Mouse (Mus musculus): ENCODE results near the gene Sema5a. TPM values are rescaled to one million over a fixed set of nuclear protein-coding genes. Genes with fewer than 3 reads are reported as not detected.

The Sema5a gene
- polyA plus RNA-seq, 1 experiment from 2014 or later: 12.0 TPM

DNA sequence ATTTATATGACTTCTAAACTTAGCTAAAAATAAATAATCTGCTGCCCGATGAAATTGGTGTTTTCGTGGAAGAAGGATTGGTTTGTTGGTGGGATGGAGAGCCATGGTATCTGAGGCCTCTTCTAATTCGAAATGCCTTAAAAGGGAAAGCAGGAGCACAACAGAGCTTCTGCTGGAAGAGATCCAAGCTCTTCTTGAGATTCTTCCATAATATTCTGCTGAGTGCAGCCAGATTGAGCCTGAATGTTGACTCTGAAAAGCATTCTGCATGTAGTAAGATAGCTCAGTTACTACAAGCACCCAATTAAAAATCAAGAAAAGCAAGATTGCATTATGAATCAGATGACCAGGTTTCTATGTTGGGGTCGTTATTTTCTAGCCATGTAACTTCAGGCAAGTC is 36.8 kb downstream of the Sema5a start:
- DNase-seq (ENCODE audit: low spot score) (no peak), ATAC-seq (ENCODE audit: low FRiP score) (no peak)
- peaks cover 3% of the 10 kb centered on the region; the same call in 1 of the 2 replicates for H3K4me1 ChIP-seq (replicated peaks; ENCODE audit: control insufficient read depth, insufficient read depth, low read length)
- no peak overlapping the region for H3K27ac ChIP-seq
- WGBS: 89% methylated on average over 4 of the region's 4 CpGs
- H3K27me3 ChIP-seq (ENCODE audit: control insufficient read depth, insufficient read depth, low read length): no peaks in the 10 kb centered on the region
- H3K4me2 ChIP-seq (replicated peaks): no peak overlapping the region
- no peak overlapping the region for H3K9ac ChIP-seq
- no peaks in the 10 kb centered on the region for H3K36me3 ChIP-seq (replicated peaks; ENCODE audit: control insufficient read depth, insufficient read depth)
- H3K4me3 ChIP-seq (replicated peaks; ENCODE audit: low read length): no peak overlapping the region
- H3K9me3 ChIP-seq (ENCODE audit: control insufficient read depth, low read length): no peaks in the 10 kb centered on the region

DNA sequence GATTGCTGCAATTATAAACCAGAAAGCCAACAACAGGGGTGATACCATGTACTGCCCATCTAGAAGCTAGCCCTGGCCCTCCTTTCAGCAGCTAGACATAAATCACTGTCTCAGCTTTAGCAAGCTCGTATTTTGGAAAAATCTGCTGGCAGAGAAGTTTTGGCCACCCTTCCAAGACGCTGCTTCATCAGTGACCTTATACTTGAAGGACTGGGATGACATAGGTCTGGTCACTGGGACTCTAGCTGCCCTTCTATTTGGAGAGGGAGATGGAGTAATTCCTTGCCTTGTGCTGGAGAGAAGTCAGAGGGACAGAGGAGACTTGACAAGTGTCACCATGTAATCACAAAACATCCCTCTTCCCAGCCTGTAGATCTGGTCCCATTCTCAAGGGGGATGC is 40.1 kb downstream of the Sema5a start:
- DNase-seq (ENCODE audit: low spot score): no peak
- Histone ChIP-seq H3K4me2 (replicated peaks) (no peak overlapping the region), H3K4me3 (replicated peaks; ENCODE audit: low read length) (no peak overlapping the region), H3K36me3 (replicated peaks; ENCODE audit: control insufficient read depth, insufficient read depth) (no peaks in the 10 kb centered on the region), H3K9ac (no peak overlapping the region), H3K9me3 (ENCODE audit: control insufficient read depth, low read length) (no peaks in the 10 kb centered on the region), H3K4me1 (replicated peaks; ENCODE audit: control insufficient read depth, insufficient read depth, low read length) (no peaks in the 10 kb centered on the region), H3K27me3 (ENCODE audit: control insufficient read depth, insufficient read depth, low read length) (no peaks in the 10 kb centered on the region), H3K27ac (no peak overlapping the region)
- ATAC-seq (ENCODE audit: low FRiP score): no peak
- WGBS: 81% methylated on average over 2 of the region's 2 CpGs

DNA sequence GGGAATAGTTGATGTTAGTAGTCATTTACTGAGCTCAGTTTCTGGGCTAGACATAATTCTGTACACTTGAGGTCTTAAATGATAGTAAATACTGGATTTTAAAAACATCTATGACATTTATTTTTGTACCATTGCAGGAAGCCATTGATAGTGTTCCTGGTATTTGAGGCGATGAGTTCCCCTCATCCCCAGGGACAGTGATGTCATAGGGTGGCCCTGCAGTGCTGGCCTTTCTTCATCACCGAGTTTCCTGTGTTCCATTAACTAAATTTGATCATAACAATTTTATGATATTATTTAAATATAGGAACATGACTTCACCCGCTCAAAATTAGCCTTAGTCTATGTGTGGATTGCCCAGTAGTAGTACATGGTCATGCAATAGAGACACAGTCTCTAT is 41.7 kb downstream of the Sema5a start:
- no peaks in the 10 kb centered on the region for H3K27me3 ChIP-seq (ENCODE audit: control insufficient read depth, insufficient read depth, low read length)
- no peak overlapping the region for H3K4me2 ChIP-seq (replicated peaks)
- H3K9ac ChIP-seq: no peak overlapping the region
- no peaks in the 10 kb centered on the region for H3K36me3 ChIP-seq (replicated peaks; ENCODE audit: control insufficient read depth, insufficient read depth)
- no peaks in the 10 kb centered on the region for H3K4me1 ChIP-seq (replicated peaks; ENCODE audit: control insufficient read depth, insufficient read depth, low read length)
- ATAC-seq (ENCODE audit: low FRiP score) (no peak), DNase-seq (ENCODE audit: low spot score) (no peak)
- 91% methylated on average over 3 of the region's 3 CpGs for WGBS
- H3K4me3 ChIP-seq (replicated peaks; ENCODE audit: low read length): no peak overlapping the region
- no peak overlapping the region for H3K27ac ChIP-seq
- H3K9me3 ChIP-seq (ENCODE audit: control insufficient read depth, low read length): no peaks in the 10 kb centered on the region

DNA sequence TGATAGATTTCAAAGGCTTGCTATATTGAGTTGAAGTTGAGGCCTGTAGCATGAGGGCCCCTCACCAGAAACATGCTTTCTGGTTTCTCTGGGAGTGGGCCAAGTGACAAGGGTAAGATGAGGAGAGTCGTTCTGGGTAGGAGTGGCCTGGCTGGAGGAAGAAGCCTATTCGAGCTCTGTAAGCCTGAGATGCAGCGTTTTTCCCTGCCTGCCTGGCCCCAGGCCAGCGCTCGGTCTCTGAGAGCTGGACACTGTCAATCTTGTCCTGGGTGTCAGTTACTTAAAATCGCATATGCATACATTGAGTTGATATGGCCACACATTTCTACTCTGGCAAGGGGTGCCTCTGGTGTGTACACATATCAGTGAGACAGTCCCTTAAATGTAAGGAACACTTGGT is 43.9 kb downstream of the Sema5a start:
- ATAC-seq (ENCODE audit: low FRiP score): no peak
- WGBS: 56% methylated on average over 6 of the region's 6 CpGs
- DNase-seq (ENCODE audit: low spot score): no peak

DNA sequence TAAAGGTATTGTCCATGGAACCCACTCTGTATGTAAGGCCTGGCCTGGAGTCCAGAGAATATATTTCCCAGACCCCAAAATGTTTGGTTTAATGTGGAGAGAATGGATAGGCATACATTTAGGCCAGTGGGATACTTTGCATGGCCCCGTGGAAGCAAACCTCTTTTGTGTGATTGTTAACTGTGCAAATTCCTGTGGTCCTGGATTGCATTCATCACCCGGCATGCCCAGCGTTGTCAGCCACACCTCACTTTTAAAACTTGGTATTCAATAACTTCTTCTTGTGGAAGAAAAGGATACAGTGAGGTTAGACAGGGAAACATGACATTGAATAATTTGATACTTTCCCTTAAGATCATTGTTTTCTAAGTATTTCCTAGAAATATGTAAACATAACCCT is 46.4 kb downstream of the Sema5a start:
- H3K9me3 ChIP-seq (ENCODE audit: control insufficient read depth, low read length): no peaks in the 10 kb centered on the region
- H3K4me1 ChIP-seq (replicated peaks; ENCODE audit: control insufficient read depth, insufficient read depth, low read length): no peaks in the 10 kb centered on the region
- H3K4me3 ChIP-seq (replicated peaks; ENCODE audit: low read length): no peak overlapping the region
- DNase-seq (ENCODE audit: low spot score): no peak
- no peak overlapping the region for H3K27ac ChIP-seq
- no peaks in the 10 kb centered on the region for H3K27me3 ChIP-seq (ENCODE audit: control insufficient read depth, insufficient read depth, low read length)
- no peak for ATAC-seq (ENCODE audit: low FRiP score)
- H3K9ac ChIP-seq: no peak overlapping the region
- H3K36me3 ChIP-seq (replicated peaks; ENCODE audit: control insufficient read depth, insufficient read depth): no peaks in the 10 kb centered on the region
- WGBS: 30% methylated on average over 3 of the region's 3 CpGs
- H3K4me2 ChIP-seq (replicated peaks): no peak overlapping the region

More for the DNA sequence above, 43.9 kb downstream of the Sema5a start:
- Histone ChIP-seq H3K27ac (no peak overlapping the region), H3K27me3 (ENCODE audit: control insufficient read depth, insufficient read depth, low read length) (no peaks in the 10 kb centered on the region), H3K4me3 (replicated peaks; ENCODE audit: low read length) (no peak overlapping the region), H3K36me3 (replicated peaks; ENCODE audit: control insufficient read depth, insufficient read depth) (no peaks in the 10 kb centered on the region), H3K4me1 (replicated peaks; ENCODE audit: control insufficient read depth, insufficient read depth, low read length) (no peaks in the 10 kb centered on the region), H3K9ac (no peak overlapping the region), H3K9me3 (ENCODE audit: control insufficient read depth, low read length) (no peaks in the 10 kb centered on the region), H3K4me2 (replicated peaks) (no peak overlapping the region)

DNA sequence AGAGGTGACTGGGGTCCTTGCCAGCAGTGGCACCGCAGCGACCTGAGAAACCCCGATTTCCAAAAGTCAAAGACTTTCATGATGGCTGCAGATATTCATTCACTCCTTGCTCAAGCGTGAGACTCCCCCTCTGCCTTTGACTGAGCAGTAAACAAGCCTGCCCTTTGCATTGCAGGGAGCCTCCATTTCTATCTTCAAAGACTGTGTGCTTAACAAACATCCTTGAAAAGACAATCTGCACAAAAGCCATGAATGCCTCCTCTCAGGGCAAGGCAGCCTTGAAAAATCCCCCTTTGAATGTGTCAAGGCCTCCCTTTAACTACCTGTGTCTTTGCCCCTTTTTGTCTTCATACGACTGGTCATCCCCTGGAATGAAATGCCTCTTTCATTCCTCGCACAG is 51.9 kb downstream of the Sema5a start:
- Histone ChIP-seq H3K4me1 (replicated peaks; ENCODE audit: control insufficient read depth, insufficient read depth, low read length) (no peaks in the 10 kb centered on the region), H3K9me3 (ENCODE audit: control insufficient read depth, low read length) (no peaks in the 10 kb centered on the region), H3K36me3 (replicated peaks; ENCODE audit: control insufficient read depth, insufficient read depth) (no peaks in the 10 kb centered on the region), H3K9ac (no peak overlapping the region), H3K4me3 (replicated peaks; ENCODE audit: low read length) (no peak overlapping the region), H3K4me2 (replicated peaks) (no peak overlapping the region), H3K27me3 (ENCODE audit: control insufficient read depth, insufficient read depth, low read length) (no peaks in the 10 kb centered on the region), H3K27ac (no peak overlapping the region)
- ATAC-seq (ENCODE audit: low FRiP score): no peak
- DNase-seq (ENCODE audit: low spot score): no peak
- WGBS: 36% methylated on average over 6 of the region's 6 CpGs

DNA sequence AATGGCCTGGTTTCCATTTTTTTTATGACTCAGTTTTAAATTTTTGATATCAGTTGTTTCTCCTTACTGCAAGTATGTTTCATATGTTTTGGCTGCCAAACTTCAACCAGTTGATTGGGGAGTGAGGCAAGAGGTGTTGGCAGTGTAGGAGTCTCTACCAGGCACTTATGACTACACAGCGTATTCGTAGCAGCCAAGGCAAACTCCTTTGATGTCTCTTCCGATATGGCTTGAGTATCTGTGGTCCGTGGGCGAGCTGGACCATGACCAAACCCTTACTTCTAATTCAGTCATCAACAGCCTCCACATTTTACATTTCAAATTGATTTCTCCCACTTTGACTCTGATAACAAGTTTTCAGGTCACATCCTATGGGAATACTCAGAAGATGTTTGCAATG is 52.7 kb downstream of the Sema5a start:
- Histone ChIP-seq H3K4me3 (replicated peaks; ENCODE audit: low read length) (no peak overlapping the region), H3K9ac (no peak overlapping the region), H3K9me3 (ENCODE audit: control insufficient read depth, low read length) (no peaks in the 10 kb centered on the region), H3K27ac (no peak overlapping the region), H3K4me1 (replicated peaks; ENCODE audit: control insufficient read depth, insufficient read depth, low read length) (no peaks in the 10 kb centered on the region), H3K27me3 (ENCODE audit: control insufficient read depth, insufficient read depth, low read length) (no peaks in the 10 kb centered on the region), H3K4me2 (replicated peaks) (no peak overlapping the region), H3K36me3 (replicated peaks; ENCODE audit: control insufficient read depth, insufficient read depth) (no peaks in the 10 kb centered on the region)
- WGBS: 94% methylated on average over 5 of the region's 5 CpGs
- no peak for ATAC-seq (ENCODE audit: low FRiP score)
- DNase-seq (ENCODE audit: low spot score): no peak

DNA sequence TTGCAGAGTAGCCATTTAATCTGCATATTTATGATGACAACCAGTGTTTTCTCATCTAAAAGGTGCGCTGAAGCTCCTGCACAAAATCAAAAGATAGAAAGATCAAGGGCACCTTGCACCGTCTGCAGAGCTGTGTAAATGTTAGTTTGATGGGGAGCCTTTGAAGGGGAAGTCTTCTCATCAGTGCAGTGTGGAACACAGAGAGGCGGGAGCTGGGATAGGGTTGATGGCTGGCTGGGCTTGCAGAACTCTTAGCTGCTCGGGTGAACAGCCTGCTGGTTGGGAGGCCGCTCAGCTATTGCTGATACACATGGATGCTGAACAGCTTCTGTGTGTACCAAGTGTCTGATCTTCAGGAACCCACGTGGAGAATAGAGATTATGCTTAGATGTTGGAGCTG is 53.9 kb downstream of the Sema5a start:
- Histone ChIP-seq H3K4me3 (replicated peaks; ENCODE audit: low read length) (no peak overlapping the region), H3K9me3 (ENCODE audit: control insufficient read depth, low read length) (no peaks in the 10 kb centered on the region), H3K4me2 (replicated peaks) (no peak overlapping the region), H3K27ac (no peak overlapping the region), H3K9ac (no peak overlapping the region), H3K27me3 (ENCODE audit: control insufficient read depth, insufficient read depth, low read length) (no peaks in the 10 kb centered on the region), H3K4me1 (replicated peaks; ENCODE audit: control insufficient read depth, insufficient read depth, low read length) (no peaks in the 10 kb centered on the region), H3K36me3 (replicated peaks; ENCODE audit: control insufficient read depth, insufficient read depth) (no peaks in the 10 kb centered on the region)
- ATAC-seq (ENCODE audit: low FRiP score) (no peak), DNase-seq (ENCODE audit: low spot score) (no peak)
- WGBS: 73% methylated on average over 6 of the region's 6 CpGs

DNA sequence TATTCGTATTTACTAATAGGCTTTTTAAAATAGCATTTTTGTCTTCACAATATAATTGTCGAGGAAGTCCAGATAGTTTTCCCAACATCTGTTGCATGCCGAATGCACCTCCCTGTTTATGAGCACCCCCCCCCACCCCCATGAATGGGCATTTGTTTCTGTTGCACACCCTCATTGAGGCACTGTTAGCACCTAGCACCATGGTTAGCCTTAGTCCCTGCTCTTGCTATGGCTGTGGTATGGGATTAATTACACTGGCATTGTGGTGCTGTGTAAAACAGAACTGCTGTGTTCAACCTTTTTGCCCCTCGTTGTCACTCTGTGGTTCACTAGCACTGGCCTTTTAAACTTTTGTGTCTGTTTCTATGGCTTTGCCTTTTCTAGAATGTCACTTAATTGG is 56.4 kb downstream of the Sema5a start:
- H3K4me3 ChIP-seq (replicated peaks; ENCODE audit: low read length): no peak overlapping the region
- no peak overlapping the region for H3K9ac ChIP-seq
- no peaks in the 10 kb centered on the region for H3K27me3 ChIP-seq (ENCODE audit: control insufficient read depth, insufficient read depth, low read length)
- H3K4me2 ChIP-seq (replicated peaks): no peak overlapping the region
- DNase-seq (ENCODE audit: low spot score) (no peak), ATAC-seq (ENCODE audit: low FRiP score) (no peak)
- H3K36me3 ChIP-seq (replicated peaks; ENCODE audit: control insufficient read depth, insufficient read depth): no peaks in the 10 kb centered on the region
- no peaks in the 10 kb centered on the region for H3K9me3 ChIP-seq (ENCODE audit: control insufficient read depth, low read length)
- H3K4me1 ChIP-seq (replicated peaks; ENCODE audit: control insufficient read depth, insufficient read depth, low read length): no peaks in the 10 kb centered on the region
- H3K27ac ChIP-seq: no peak overlapping the region
- 77% methylated on average over 4 of the region's 4 CpGs for WGBS

DNA sequence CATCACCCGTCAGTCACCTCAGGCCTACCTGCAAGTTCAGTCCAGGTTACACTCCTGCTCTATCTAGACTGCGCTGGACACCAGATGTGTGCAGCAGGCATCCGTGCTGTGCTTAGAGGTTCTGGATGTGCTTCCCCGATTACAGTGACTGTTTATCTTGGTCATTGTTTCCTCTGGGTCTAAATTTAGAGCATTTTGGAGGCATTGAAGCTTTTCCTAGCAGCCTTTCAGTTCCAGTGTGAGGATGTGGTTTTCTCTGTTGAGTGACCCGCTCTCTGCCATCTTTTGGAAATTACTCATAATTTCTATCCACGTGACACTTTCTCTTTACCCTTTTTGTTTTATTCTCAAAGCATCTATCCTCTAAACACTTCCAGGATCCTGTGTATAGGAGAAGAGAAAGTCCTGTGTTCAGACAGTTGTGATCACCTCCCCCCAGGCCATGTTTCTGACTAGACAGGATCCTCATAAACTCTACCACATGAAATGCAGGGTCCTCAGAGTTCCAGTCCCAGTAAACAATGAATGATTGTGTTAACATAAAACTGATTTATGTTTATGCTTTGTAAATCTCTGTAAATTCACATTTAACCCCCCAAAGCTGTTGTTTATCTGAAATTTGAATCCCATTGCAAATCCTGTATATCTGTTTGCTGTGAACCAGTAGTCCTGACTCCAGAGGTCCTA is 62.1 kb downstream of the Sema5a start:
- no peak overlapping the region for H3K27ac ChIP-seq
- no peak for DNase-seq (ENCODE audit: low spot score)
- H3K4me3 ChIP-seq (replicated peaks; ENCODE audit: low read length): no peak overlapping the region
- H3K27me3 ChIP-seq (ENCODE audit: control insufficient read depth, insufficient read depth, low read length): no peaks in the 10 kb centered on the region
- H3K36me3 ChIP-seq (replicated peaks; ENCODE audit: control insufficient read depth, insufficient read depth): no peaks in the 10 kb centered on the region
- no peak overlapping the region for H3K9ac ChIP-seq
- no peak for ATAC-seq (ENCODE audit: low FRiP score)
- 0 out of 2 replicates have a peak, but pooled peaks cover 4% of the 10 kb centered on the region for H3K4me1 ChIP-seq (replicated peaks; ENCODE audit: control insufficient read depth, insufficient read depth, low read length)
- H3K9me3 ChIP-seq (ENCODE audit: control insufficient read depth, low read length): no peaks in the 10 kb centered on the region
- WGBS: 89% methylated on average over 6 of the region's 6 CpGs
- no peak overlapping the region for H3K4me2 ChIP-seq (replicated peaks)

Measured in hindbrain, embryonic 14.5 days (tissue).